ENCODE assay signal across 13 mouse cellular contexts in the genomic region with DNA sequence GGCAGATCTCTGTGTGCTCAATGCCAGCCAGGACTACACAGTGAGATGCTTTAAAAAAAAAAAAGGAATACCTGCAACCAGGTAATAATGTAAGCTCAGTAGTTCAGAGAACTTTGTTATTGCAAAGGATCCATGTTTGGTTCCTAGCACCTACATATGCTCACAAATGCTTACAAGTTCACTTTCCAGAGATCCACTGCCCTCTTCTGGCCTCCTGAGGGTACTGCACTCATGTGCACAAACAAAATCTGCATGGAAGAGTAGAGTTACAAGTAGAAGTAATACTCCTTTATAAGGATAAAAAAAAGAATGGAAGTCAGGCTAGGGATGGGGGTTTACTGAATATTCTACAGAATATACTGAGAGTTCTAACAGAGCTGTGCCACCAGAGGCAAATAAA. TPM values are rescaled to one million over a fixed set of nuclear protein-coding genes. Genes with fewer than 3 reads are reported as not detected.
A peak's percentile ranks its signal among the peaks of the same experiment; 100 is the strongest.
DNase-seq lines count a peak whose midpoint lies in the region; ATAC-seq and TF ChIP-seq lines count a peak whose summit lies in the region.
"Had no signal": no experiment of that assay in that cellular context is flagged by ENCODE, and none has a peak within 500 bp of the region (broad histone marks: within the 10 kb centered on the region; RNA-seq: fewer than 3 reads in every experiment).

No protein-coding gene starts in this region.

- no peak for DNase-seq in hindbrain, postnatal 0 days (ENCODE audit: low spot score)
- no peak for DNase-seq in hindbrain, embryonic 14.5 days (ENCODE audit: low spot score)
- peak; percentile 0 for DNase-seq in retina, postnatal 1 day
- no peak for DNase-seq in retina, embryonic 14.5 days (ENCODE audit: low spot score)
- peak; percentile 2 for DNase-seq in NIH3T3 (ENCODE audit: low read depth)
- no peak for DNase-seq in urinary bladder, postnatal 36 days (ENCODE audit: low spot score in 2 of 2)
- no peak for DNase-seq in frontal cortex, postnatal 10 days (ENCODE audit: low spot score in 2 of 2)
- DNase-seq: adrenal gland, postnatal 25 days had no signal

- no peaks in the 10 kb centered on the region for H3K9me3 ChIP-seq in hindbrain, postnatal 0 days (ENCODE audit: low read length)
- no peaks in the 10 kb centered on the region for H3K9me3 ChIP-seq in hindbrain, embryonic 14.5 days (ENCODE audit: control insufficient read depth, low read length)
- H3K9me3 ChIP-seq: liver, embryonic 15.5 days; midbrain, embryonic 12.5 days had no signal

- H3K9ac ChIP-seq in hindbrain, postnatal 0 days (replicated peaks; ENCODE audit: low read length), result no peak overlapping the region
- H3K9ac ChIP-seq in hindbrain, embryonic 14.5 days, result no peak overlapping the region
- H3K9ac ChIP-seq: liver, embryonic 15.5 days; midbrain, embryonic 12.5 days had no signal

- no peak for ATAC-seq in hindbrain, postnatal 0 days
- ATAC-seq in hindbrain, embryonic 14.5 days (ENCODE audit: low FRiP score), result no peak
- peak; percentile 63; the same call in 1 of the 2 replicates for ATAC-seq in megakaryocyte progenitor cell, adult 5-6 weeks (replicated peaks; ENCODE audit: poor library complexity)

- H3K4me2 ChIP-seq in hindbrain, postnatal 0 days (ENCODE audit: low read depth, low read length), result no peak overlapping the region
- H3K4me2 ChIP-seq in hindbrain, embryonic 14.5 days (replicated peaks), result no peak overlapping the region
- H3K4me2 ChIP-seq: liver, embryonic 15.5 days; midbrain, embryonic 12.5 days had no signal

- no peak overlapping the region for H3K4me3 ChIP-seq in hindbrain, postnatal 0 days (ENCODE audit: low read length)
- H3K4me3 ChIP-seq in hindbrain, embryonic 14.5 days (replicated peaks; ENCODE audit: low read length), result no peak overlapping the region
- H3K4me3 ChIP-seq: liver, embryonic 15.5 days; midbrain, embryonic 12.5 days had no signal

- peak; percentile 34 for TF ChIP-seq CTCF in hindbrain, postnatal 0 days (IDR thresholded peaks at IDR 0.05; ENCODE audit: low read depth)

- no peaks in the 10 kb centered on the region for H3K4me1 ChIP-seq in hindbrain, postnatal 0 days (ENCODE audit: insufficient read depth, low read length)
- no peaks in the 10 kb centered on the region for H3K4me1 ChIP-seq in hindbrain, embryonic 14.5 days (replicated peaks; ENCODE audit: control insufficient read depth, insufficient read depth, low read length)
- H3K4me1 ChIP-seq: liver, embryonic 15.5 days; midbrain, embryonic 12.5 days had no signal

- no peaks in the 10 kb centered on the region for H3K27me3 ChIP-seq in hindbrain, postnatal 0 days (ENCODE audit: insufficient read depth, low read length)
- H3K27me3 ChIP-seq in hindbrain, embryonic 14.5 days (ENCODE audit: control insufficient read depth, insufficient read depth, low read length), result peaks cover 9% of the 10 kb centered on the region; the same call in 1 of the 2 replicates
- H3K27me3 ChIP-seq: liver, embryonic 15.5 days had no signal

- no peak overlapping the region for H3K27ac ChIP-seq in hindbrain, postnatal 0 days
- no peak overlapping the region for H3K27ac ChIP-seq in hindbrain, embryonic 14.5 days
- H3K27ac ChIP-seq: liver, embryonic 15.5 days; midbrain, embryonic 12.5 days had no signal

- no peaks in the 10 kb centered on the region for H3K36me3 ChIP-seq in hindbrain, postnatal 0 days (ENCODE audit: insufficient read depth, low read length)
- H3K36me3 ChIP-seq in hindbrain, embryonic 14.5 days (replicated peaks; ENCODE audit: control insufficient read depth, insufficient read depth), result no peaks in the 10 kb centered on the region
- H3K36me3 ChIP-seq: liver, embryonic 15.5 days; midbrain, embryonic 12.5 days had no signal

RNA-seq across cellular contexts. Expression of a gene that starts 23.8 kb away (rescaled TPM):
- total RNA-seq in hindbrain, postnatal 0 days (2014; rRNA removed), result 0.22 and 1.6 TPM in 2 replicates
- 0.11 and 0.25 TPM in 2 replicates for polyA plus RNA-seq in hindbrain, postnatal 0 days (2015; fragmentation: Nextera tagmentation; extraction: Ambion mirVana)
- polyA plus RNA-seq in hindbrain, embryonic 14.5 days (2014; fragmentation: Nextera tagmentation; extraction: Ambion mirVana), result 0.10 and 0.12 TPM in 2 replicates
- total RNA-seq in megakaryocyte progenitor cell, adult 5-6 weeks (2015), result 0.39 TPM in 1 of 2 replicates, not detected in the other
- total RNA-seq in megakaryocyte progenitor cell, adult 5-6 weeks (2017), result 0.14 TPM in 1 of 2 replicates, not detected in the other
- polyA plus RNA-seq: heart, embryonic 16.5 days; small intestine, adult 2 months had no signal

Comparison
In these comparisons a context has a peak if more than half of its experiments do, and no peak if none do; other contexts are left out.
1. DNase-seq: peak in retina, postnatal 1 day (single experiment) and NIH3T3 (single experiment); none in hindbrain, postnatal 0 days (single experiment), hindbrain, embryonic 14.5 days (single experiment), retina, embryonic 14.5 days (single experiment), urinary bladder, postnatal 36 days (0 of 2) and frontal cortex, postnatal 10 days (0 of 2).